Comparison of ENCODE assay signal across 8 mouse cellular contexts in the genomic region with DNA sequence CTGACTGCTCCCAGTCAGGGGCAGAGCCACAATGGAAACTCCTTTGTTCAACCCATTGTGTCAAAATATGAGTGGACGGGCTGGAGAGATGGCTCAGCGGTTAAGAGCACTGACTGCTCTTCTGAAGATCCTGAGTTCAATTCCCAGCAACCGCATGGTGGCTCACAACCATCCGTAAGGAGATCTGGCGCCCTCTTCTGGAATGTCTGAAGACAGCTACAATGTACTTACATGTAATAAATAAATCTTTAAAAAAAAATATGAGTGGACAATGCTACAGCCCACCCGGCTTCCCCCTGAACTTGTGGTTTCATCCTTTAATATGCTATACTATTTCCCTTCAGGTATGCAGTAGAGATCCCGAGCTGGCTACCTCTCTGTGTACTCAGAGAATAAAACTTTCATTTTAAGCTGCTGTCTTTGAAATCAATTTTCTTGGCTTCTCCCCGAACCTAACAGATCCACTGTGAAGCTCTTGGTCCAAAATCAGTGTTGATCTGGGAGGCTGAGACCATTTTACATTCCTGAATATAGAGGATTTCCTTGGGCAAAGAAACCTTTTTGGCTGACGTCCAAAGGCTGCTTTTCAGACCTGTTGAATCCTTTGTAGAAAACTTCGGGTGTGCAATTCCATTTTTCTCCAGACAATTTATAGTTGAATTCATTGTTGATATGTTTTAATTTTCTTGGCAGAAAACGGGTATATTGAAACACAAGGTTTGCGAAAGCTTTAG. TPM values are rescaled to one million over a fixed set of nuclear protein-coding genes. Genes with fewer than 3 reads are reported as not detected.
DNase-seq lines count a peak whose midpoint lies in the region; ATAC-seq lines count a peak whose summit lies in the region.

No protein-coding gene starts in this region.

- H3K27me3 ChIP-seq in hindbrain, embryonic 10.5 days (ENCODE audit: insufficient read depth, poor library complexity, severe bottlenecking) = no peaks in the 10 kb centered on the region
- no peaks in the 10 kb centered on the region for H3K27me3 ChIP-seq in liver, embryonic 11.5 days (replicated peaks; ENCODE audit: control insufficient read depth, insufficient read depth, low read length)
- H3K27me3 ChIP-seq in neural tube, embryonic 13.5 days = no peaks in the 10 kb centered on the region

- DNase-seq in ovary, postnatal 14 days (ENCODE audit: low spot score) = peak; percentile 5
- no peak for DNase-seq in ovary, adult 18-20 months (ENCODE audit: low spot score)
- DNase-seq in brain, adult 2 months (ENCODE audit: low read depth, low spot score) = peak; percentile 35
- no peak for DNase-seq in hindbrain, embryonic 10.5 days (ENCODE audit: low spot score)
- no peak for DNase-seq in liver, embryonic 11.5 days (ENCODE audit: low spot score)
- no peak for DNase-seq in frontal cortex, postnatal 10 days (ENCODE audit: low spot score in 2 of 2)

- peak overlapping the region; percentile 89 for H3K27ac ChIP-seq in hindbrain, embryonic 10.5 days
- H3K27ac ChIP-seq in liver, embryonic 11.5 days (ENCODE audit: low read depth, low read length) = no peak overlapping the region
- H3K27ac ChIP-seq in neural tube, embryonic 13.5 days (replicated peaks) = 0 out of 2 replicates have a peak overlapping the region, but pooled peaks have one; percentile 50

- H3K4me3 ChIP-seq in hindbrain, embryonic 10.5 days = peak overlapping the region; percentile 82
- peak overlapping the region; percentile 69 for H3K4me3 ChIP-seq in liver, embryonic 11.5 days (ENCODE audit: low read depth, low read length)
- peak overlapping the region; percentile 55 for H3K4me3 ChIP-seq in neural tube, embryonic 13.5 days

- ATAC-seq in liver, embryonic 11.5 days (replicated peaks; ENCODE audit: low FRiP score) = no peak
- ATAC-seq in neural tube, embryonic 13.5 days (ENCODE audit: low read depth) = no peak
- ATAC-seq in granulocyte monocyte progenitor cell, adult 5-6 weeks (replicated peaks; ENCODE audit: poor library complexity, severe bottlenecking) = no peak

- H3K4me1 ChIP-seq in hindbrain, embryonic 10.5 days (replicated peaks) = peaks cover 13% of the 10 kb centered on the region
- H3K4me1 ChIP-seq in liver, embryonic 11.5 days (replicated peaks; ENCODE audit: control insufficient read depth, insufficient read depth, low read length) = no peaks in the 10 kb centered on the region; the same call in 1 of the 2 replicates
- peaks cover 21% of the 10 kb centered on the region for H3K4me1 ChIP-seq in neural tube, embryonic 13.5 days (replicated peaks)

- peaks cover 27% of the 10 kb centered on the region for H3K36me3 ChIP-seq in hindbrain, embryonic 10.5 days
- H3K36me3 ChIP-seq in liver, embryonic 11.5 days (ENCODE audit: control insufficient read depth, insufficient read depth, low read length) = peaks cover 2% of the 10 kb centered on the region; the same call in 1 of the 2 replicates
- peaks cover 27% of the 10 kb centered on the region for H3K36me3 ChIP-seq in neural tube, embryonic 13.5 days

- H3K9ac ChIP-seq in liver, embryonic 11.5 days (ENCODE audit: low read depth, low read length) = no peak overlapping the region
- H3K9ac ChIP-seq in neural tube, embryonic 13.5 days = peak overlapping the region; percentile 72

- 71% methylated on average over 12 of the region's 12 CpGs for WGBS in hindbrain, embryonic 10.5 days
- WGBS in liver, embryonic 11.5 days = 63% methylated on average over 12 of the region's 12 CpGs
- 71% methylated on average over 12 of the region's 12 CpGs for WGBS in neural tube, embryonic 13.5 days

- no peaks in the 10 kb centered on the region; the same call in 1 of the 2 replicates for H3K9me3 ChIP-seq in hindbrain, embryonic 10.5 days
- H3K9me3 ChIP-seq in liver, embryonic 11.5 days (ENCODE audit: control insufficient read depth, low read length) = no peaks in the 10 kb centered on the region
- H3K9me3 ChIP-seq in neural tube, embryonic 13.5 days = no peaks in the 10 kb centered on the region

- H3K4me2 ChIP-seq in liver, embryonic 11.5 days = peak overlapping the region; percentile 75
- H3K4me2 ChIP-seq in neural tube, embryonic 13.5 days = peak overlapping the region; percentile 71

RNA-seq across cellular contexts. Expression of a gene that starts 0.8 kb away (rescaled TPM):
- 13.2 and 13.9 TPM in 2 replicates for polyA plus RNA-seq in hindbrain, embryonic 10.5 days (2016; fragmentation: Nextera tagmentation; extraction: Ambion mirVana)
- 7.1 and 7.7 TPM in 2 replicates for polyA plus RNA-seq in liver, embryonic 11.5 days (2014; fragmentation: Nextera tagmentation; extraction: Ambion mirVana)
- polyA plus RNA-seq in neural tube, embryonic 13.5 days (2015; fragmentation: Nextera tagmentation; extraction: Ambion mirVana) = 19.3 and 23.2 TPM in 2 replicates
- 7.4 and 8.9 TPM in 2 replicates for total RNA-seq in granulocyte monocyte progenitor cell, adult 5-6 weeks (2014; fragmentation: Nextera tagmentation)
- total RNA-seq in granulocyte monocyte progenitor cell, adult 5-6 weeks (2017) = 10.3 and 10.9 TPM in 2 replicates

RNA-seq across cellular contexts. Expression of a gene that starts 26.5 kb away (rescaled TPM):
- polyA plus RNA-seq in hindbrain, embryonic 10.5 days (2016; fragmentation: Nextera tagmentation; extraction: Ambion mirVana) = 10.7 and 11.8 TPM in 2 replicates
- 10.9 and 11.8 TPM in 2 replicates for polyA plus RNA-seq in liver, embryonic 11.5 days (2014; fragmentation: Nextera tagmentation; extraction: Ambion mirVana)
- 8.8 and 10.2 TPM in 2 replicates for polyA plus RNA-seq in neural tube, embryonic 13.5 days (2015; fragmentation: Nextera tagmentation; extraction: Ambion mirVana)
- total RNA-seq in granulocyte monocyte progenitor cell, adult 5-6 weeks (2014; fragmentation: Nextera tagmentation) = 9.7 and 15.5 TPM in 2 replicates
- total RNA-seq in granulocyte monocyte progenitor cell, adult 5-6 weeks (2017) = 15.9 and 19.6 TPM in 2 replicates

RNA-seq across cellular contexts. Expression of a gene that starts 41.1 kb away (rescaled TPM):
- 12.6 and 16.2 TPM in 2 replicates for polyA plus RNA-seq in hindbrain, embryonic 10.5 days (2016; fragmentation: Nextera tagmentation; extraction: Ambion mirVana)
- 8.1 and 8.7 TPM in 2 replicates for polyA plus RNA-seq in liver, embryonic 11.5 days (2014; fragmentation: Nextera tagmentation; extraction: Ambion mirVana)
- 25.9 and 27.4 TPM in 2 replicates for polyA plus RNA-seq in neural tube, embryonic 13.5 days (2015; fragmentation: Nextera tagmentation; extraction: Ambion mirVana)
- 3.2 TPM in 2 replicates for total RNA-seq in granulocyte monocyte progenitor cell, adult 5-6 weeks (2014; fragmentation: Nextera tagmentation)
- total RNA-seq in granulocyte monocyte progenitor cell, adult 5-6 weeks (2017) = 11.2 and 14.5 TPM in 2 replicates

RNA-seq across cellular contexts. Expression of a gene that starts 44.9 kb away (rescaled TPM):
- polyA plus RNA-seq in hindbrain, embryonic 10.5 days (2016; fragmentation: Nextera tagmentation; extraction: Ambion mirVana) = 3.5 and 4.3 TPM in 2 replicates
- polyA plus RNA-seq in liver, embryonic 11.5 days (2014; fragmentation: Nextera tagmentation; extraction: Ambion mirVana) = 7.2 and 8.1 TPM in 2 replicates
- 7.0 and 8.2 TPM in 2 replicates for polyA plus RNA-seq in neural tube, embryonic 13.5 days (2015; fragmentation: Nextera tagmentation; extraction: Ambion mirVana)
- total RNA-seq in granulocyte monocyte progenitor cell, adult 5-6 weeks (2014; fragmentation: Nextera tagmentation) = 10.3 and 15.2 TPM in 2 replicates
- total RNA-seq in granulocyte monocyte progenitor cell, adult 5-6 weeks (2017) = 8.5 and 12.9 TPM in 2 replicates

Comparison
In these comparisons a context has a peak if more than half of its experiments do, and no peak if none do; other contexts are left out.
1. DNase-seq: peak in ovary, postnatal 14 days (single experiment) and brain, adult 2 months (single experiment); none in ovary, adult 18-20 months (single experiment), hindbrain, embryonic 10.5 days (single experiment), liver, embryonic 11.5 days (single experiment) and frontal cortex, postnatal 10 days (0 of 2).
2. Peak in every context shown above with its lines, with median percentiles within 50 percentile points of each other: H3K4me3 ChIP-seq.